Comparison of ENCODE assay signal across 11 mouse cellular contexts in genomic region chr2:4568967-4569366, GRCm38 (mm10).
DNase-seq lines count a peak whose midpoint lies in the region; ATAC-seq and TF ChIP-seq lines count a peak whose summit lies in the region.
"Had no signal": no experiment of that assay in that cellular context is flagged by ENCODE, and none has a peak within 500 bp of the region (broad histone marks: within the 10 kb centered on the region; RNA-seq: fewer than 3 reads in every experiment).

No protein-coding gene starts in this region.

- peaks cover 26% of the 10 kb centered on the region for H3K4me1 ChIP-seq in lung, postnatal 0 days (ENCODE audit: insufficient read depth, low read depth, low read length)
- H3K4me1 ChIP-seq in kidney, adult 2 months (ENCODE audit: control insufficient read depth, insufficient read depth, low read length): peaks cover 17% of the 10 kb centered on the region

- H3K9me3 ChIP-seq in lung, postnatal 0 days (ENCODE audit: low read length): no peaks in the 10 kb centered on the region
- H3K9me3 ChIP-seq: forebrain, embryonic 13.5 days; stomach, embryonic 15.5 days had no signal

- no peaks in the 10 kb centered on the region for H3K27me3 ChIP-seq in lung, postnatal 0 days (replicated peaks; ENCODE audit: insufficient read depth, low read length)
- H3K27me3 ChIP-seq in kidney, adult 2 months (replicated peaks; ENCODE audit: control insufficient read depth, insufficient read depth, low read length): no peaks in the 10 kb centered on the region
- H3K27me3 ChIP-seq: forebrain, embryonic 13.5 days; stomach, embryonic 15.5 days had no signal

- DNase-seq in cerebellum, adult 8-10 months: peak; percentile 23
- no peak for DNase-seq in cerebellum, adult 11 months
- no peak for DNase-seq in layer of hippocampus, adult 2 months (ENCODE audit: low spot score in 2 of 2)
- no peak for DNase-seq in layer of hippocampus, adult 8-10 months (ENCODE audit: low spot score in 2 of 2)
- peak; percentile 20 for DNase-seq in cerebellum, adult 9-10 months
- DNase-seq in lung, postnatal 0 days (ENCODE audit: low spot score): no peak
- DNase-seq in T-cell, adult 2 months (ENCODE audit: low spot score): no peak
- no peak for DNase-seq in kidney, adult 2 months
- DNase-seq: B cell, adult 2 months had no signal

- no peak for TF ChIP-seq POLR2A in kidney, adult 2 months (IDR thresholded peaks at IDR 0.05; ENCODE audit: low read depth, low read length)

- peak overlapping the region; percentile 36 for H3K27ac ChIP-seq in layer of hippocampus, adult 2 months
- H3K27ac ChIP-seq in lung, postnatal 0 days (ENCODE audit: low read length): peak overlapping the region; percentile 82
- no peak overlapping the region for H3K27ac ChIP-seq in kidney, adult 2 months (ENCODE audit: insufficient read depth, low read depth, low read length)
- H3K27ac ChIP-seq: forebrain, embryonic 13.5 days; stomach, embryonic 15.5 days had no signal

- peaks cover 10% of the 10 kb centered on the region for H3K36me3 ChIP-seq in lung, postnatal 0 days (ENCODE audit: insufficient read depth, low read length)
- H3K36me3 ChIP-seq in kidney, adult 2 months (ENCODE audit: control insufficient read depth, insufficient read depth, low read length): no peaks in the 10 kb centered on the region

- H3K4me3 ChIP-seq in layer of hippocampus, adult 2 months: no peak overlapping the region
- H3K4me3 ChIP-seq in lung, postnatal 0 days (ENCODE audit: low read depth, low read length): no peak overlapping the region
- no peak overlapping the region for H3K4me3 ChIP-seq in kidney, adult 2 months (ENCODE audit: insufficient read depth, low read depth, low read length)
- H3K4me3 ChIP-seq: forebrain, embryonic 13.5 days; stomach, embryonic 15.5 days had no signal

- no peak overlapping the region for H3K9ac ChIP-seq in lung, postnatal 0 days (replicated peaks; ENCODE audit: low read depth)
- H3K9ac ChIP-seq: forebrain, embryonic 13.5 days; stomach, embryonic 15.5 days had no signal

- H3K4me2 ChIP-seq in lung, postnatal 0 days (replicated peaks; ENCODE audit: low read depth, low read length): no peak overlapping the region
- H3K4me2 ChIP-seq: forebrain, embryonic 13.5 days; stomach, embryonic 15.5 days had no signal

- peak; percentile 48; the same call in 1 of the 2 replicates for TF ChIP-seq EP300 in lung, postnatal 0 days (IDR thresholded peaks at IDR 0.05)

- 48% methylated on average over 5 of the region's 5 CpGs for WGBS in lung, postnatal 0 days
- 78% methylated on average over 5 of the region's 5 CpGs for WGBS in kidney, adult 2 months

- TF ChIP-seq CTCF in layer of hippocampus, adult 2 months (conservative IDR thresholded peaks at IDR 0.05): no peak
- TF ChIP-seq CTCF in lung, postnatal 0 days (IDR thresholded peaks at IDR 0.05): no peak
- no peak for TF ChIP-seq CTCF in kidney, adult 2 months (conservative IDR thresholded peaks at IDR 0.05; ENCODE audit: insufficient read depth, insufficient read length, low read depth, low read length)

- ATAC-seq in lung, postnatal 0 days: peak; percentile 16; the same call in 1 of the 2 replicates
- ATAC-seq: forebrain, embryonic 13.5 days had no signal

Comparison
In these comparisons a context has a peak if more than half of its experiments do, and no peak if none do; other contexts are left out.
1. DNase-seq: peak in cerebellum, adult 8-10 months (single experiment) and cerebellum, adult 9-10 months (single experiment); none in cerebellum, adult 11 months (single experiment), layer of hippocampus, adult 2 months (0 of 2), layer of hippocampus, adult 8-10 months (0 of 2), lung, postnatal 0 days (single experiment), T-cell, adult 2 months (single experiment) and kidney, adult 2 months (single experiment).